Mouse (Mus musculus) heart, embryonic 15.5 days (tissue): ENCODE measurements at regions not wholly inside any gene's neighbourhood (a gene's known extent, or its start where the extent isn't known, plus 50 kb on each side); places are given as distances from the start of the nearest gene placed in this dataset.

Source experiments
- ATAC-seq: fragments of 200-750 bp; cut with Nextera tagmentation; replicated peaks from 2 replicates; pipeline ENCODE4 v1.8.0; 2017; ENCODE audit warnings: low read depth, moderate TSS enrichment; ENCODE audit not compliant: insufficient number of reproducible peaks, insufficient read depth, low FRiP score
- H3K27ac ChIP-seq: fragments of 300-500 bp; sonication (generic); 2 replicates; pipeline ENCODE4 v1.5.1; 2015; ENCODE audit warnings: mild to moderate bottlenecking, inconsistent platforms
- H3K27me3 ChIP-seq: fragments of 300-500 bp; sonication (generic); 2 replicates; pipeline ENCODE4 v1.6.1; 2015; ENCODE audit warnings: inconsistent platforms
- H3K36me3 ChIP-seq: fragments of 300-500 bp; sonication (generic); 2 replicates; pipeline ENCODE4 v1.6.1; 2015; ENCODE audit warnings: mild to moderate bottlenecking, inconsistent platforms
- H3K4me1 ChIP-seq: fragments of 300-500 bp; sonication (generic); replicated peaks from 2 replicates; pipeline ENCODE4 v1.6.1; 2015; ENCODE audit warnings: inconsistent platforms
- H3K4me2 ChIP-seq: fragments of 300-500 bp; sonication (generic); 2 replicates; pipeline ENCODE4 v1.6.1; 2015; ENCODE audit warnings: inconsistent platforms, mild to moderate bottlenecking, moderate library complexity
- H3K4me3 ChIP-seq: fragments of 300-500 bp; sonication (generic); 2 replicates; pipeline ENCODE4 v1.5.1; 2015; ENCODE audit warnings: mild to moderate bottlenecking, inconsistent platforms
- H3K9ac ChIP-seq: fragments of 300-500 bp; sonication (generic); 2 replicates; pipeline ENCODE4 v1.6.1; 2015; ENCODE audit warnings: mild to moderate bottlenecking, inconsistent platforms
- H3K9me3 ChIP-seq: fragments of 300-500 bp; sonication (generic); replicated peaks from 2 replicates; pipeline ENCODE4 v1.6.1; 2016; ENCODE audit warnings: inconsistent platforms
- WGBS: fragments of 180-500 bp; shearing (Covaris S2); methylation state at CpG from one replicate; pipeline ENCODE4 v1.1.7; 2015; ENCODE audit warnings: mixed read lengths; 5-methylcytosine and 5-hydroxymethylcytosine counted together

DNA sequence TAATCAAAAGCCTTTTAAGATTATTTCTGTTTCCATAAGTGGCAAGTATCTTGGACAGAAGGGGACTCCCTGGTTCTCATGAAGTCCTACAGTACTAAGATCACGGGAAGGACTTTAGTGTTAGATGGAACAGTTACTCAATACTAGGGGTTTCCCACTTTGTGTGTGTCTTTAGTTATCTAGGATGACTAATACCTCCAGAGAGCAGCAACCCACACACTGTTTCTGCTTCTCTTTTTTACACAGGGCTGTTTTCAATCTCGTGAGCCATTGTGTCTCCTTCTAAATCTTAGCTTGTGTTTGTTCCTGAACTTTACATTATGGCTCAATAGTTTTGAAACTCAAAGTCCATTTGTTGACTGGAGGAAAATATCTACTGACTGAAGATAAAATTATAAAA is 496.5 kb upstream of the Impg1 start:
- H3K4me3 ChIP-seq = no peak overlapping the region
- no peak overlapping the region for H3K9ac ChIP-seq
- no peaks in the 10 kb centered on the region for H3K36me3 ChIP-seq
- no peak overlapping the region for H3K4me2 ChIP-seq
- H3K4me1 ChIP-seq = no peaks in the 10 kb centered on the region
- H3K9me3 ChIP-seq = no peaks in the 10 kb centered on the region
- no peaks in the 10 kb centered on the region for H3K27me3 ChIP-seq
- WGBS = 69% methylated on average over 2 of the region's 2 CpGs
- H3K27ac ChIP-seq = no peak overlapping the region
- ATAC-seq = no peak

DNA sequence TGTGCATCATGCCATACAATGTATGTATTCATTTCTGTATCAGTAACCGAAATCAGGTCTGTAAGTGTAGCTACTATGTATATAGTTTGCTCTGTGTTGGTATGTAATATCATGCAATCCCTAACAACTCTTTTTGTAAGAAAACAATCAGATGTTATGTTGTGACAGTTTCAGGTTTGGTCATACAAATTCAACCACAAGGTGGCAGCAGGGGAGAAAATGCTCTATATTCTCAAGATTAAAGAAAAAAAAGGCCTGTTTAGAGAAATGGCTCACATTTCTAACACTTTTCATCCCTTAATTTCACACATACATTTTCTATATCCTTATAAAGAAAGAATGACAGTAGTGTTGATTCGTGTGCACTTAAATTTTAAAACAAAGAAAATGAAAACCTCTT is 477.7 kb upstream of the Impg1 start:
- no peaks in the 10 kb centered on the region for H3K9me3 ChIP-seq
- no peak overlapping the region for H3K9ac ChIP-seq
- 62% methylated on average over 2 of the region's 2 CpGs for WGBS

DNA sequence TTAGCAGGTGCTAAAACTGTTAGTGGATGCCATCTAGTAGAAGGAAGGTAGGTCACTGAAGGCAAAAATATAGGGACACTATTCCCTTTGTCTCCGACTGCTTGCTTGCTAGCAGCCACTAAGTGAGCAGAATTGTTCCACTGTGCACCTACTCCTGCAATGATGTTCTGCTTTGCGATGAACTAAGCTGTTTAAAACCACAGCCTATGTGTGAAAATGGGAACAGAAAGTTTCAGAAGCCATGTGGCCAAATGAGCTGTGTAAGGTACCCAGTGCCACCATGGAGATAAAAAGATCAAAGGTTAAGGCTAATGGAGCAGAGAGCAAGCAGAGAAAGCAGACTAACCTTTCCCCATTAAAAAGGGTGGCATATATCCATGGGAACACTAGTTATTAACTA is 476.1 kb upstream of the Impg1 start:
- H3K9ac ChIP-seq = no peak overlapping the region
- 71% methylated on average over 2 of the region's 2 CpGs for WGBS
- no peak overlapping the region for H3K4me2 ChIP-seq
- no peaks in the 10 kb centered on the region for H3K36me3 ChIP-seq
- H3K4me3 ChIP-seq = no peak overlapping the region
- H3K4me1 ChIP-seq = no peaks in the 10 kb centered on the region
- H3K27me3 ChIP-seq = no peaks in the 10 kb centered on the region
- no peak for ATAC-seq
- no peaks in the 10 kb centered on the region for H3K9me3 ChIP-seq
- H3K27ac ChIP-seq = no peak overlapping the region

More for the DNA sequence above, 477.7 kb upstream of the Impg1 start:
- Histone ChIP-seq H3K27me3 (no peaks in the 10 kb centered on the region), H3K4me1 (no peaks in the 10 kb centered on the region), H3K27ac (no peak overlapping the region), H3K36me3 (no peaks in the 10 kb centered on the region), H3K4me2 (no peak overlapping the region), H3K4me3 (no peak overlapping the region)
- ATAC-seq = no peak

DNA sequence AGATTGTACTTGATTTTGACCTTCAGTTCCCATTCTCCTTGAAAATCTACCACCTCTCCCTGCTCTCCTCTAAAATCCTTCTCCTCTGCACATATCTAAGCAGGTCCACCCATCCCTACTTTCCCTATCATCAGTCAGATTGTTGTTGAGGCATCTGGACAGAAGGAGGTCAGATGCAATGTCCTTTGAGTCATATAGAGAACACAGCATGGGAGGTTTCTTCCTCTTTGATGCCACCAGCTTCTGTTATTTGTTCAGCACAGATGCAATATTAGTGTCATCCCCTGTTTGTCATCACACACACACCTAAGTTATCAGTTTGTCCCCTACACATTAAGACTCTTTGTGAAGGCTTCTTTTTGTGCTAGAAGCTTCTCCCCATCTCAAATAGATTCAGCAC is 473.0 kb upstream of the Impg1 start:
- Histone ChIP-seq H3K27ac (no peak overlapping the region), H3K9ac (no peak overlapping the region), H3K4me2 (no peak overlapping the region), H3K4me1 (no peaks in the 10 kb centered on the region), H3K36me3 (no peaks in the 10 kb centered on the region), H3K27me3 (no peaks in the 10 kb centered on the region), H3K4me3 (no peak overlapping the region), H3K9me3 (no peaks in the 10 kb centered on the region)
- no peak for ATAC-seq

GRCm38 (mm10) chr9:80930628-80931027 is 465.3 kb upstream of the Impg1 start:
- WGBS = 61% methylated on average over 2 of the region's 2 CpGs
- Histone ChIP-seq H3K4me2 (no peak overlapping the region), H3K9ac (no peak overlapping the region), H3K36me3 (no peaks in the 10 kb centered on the region), H3K4me1 (no peaks in the 10 kb centered on the region), H3K27me3 (no peaks in the 10 kb centered on the region), H3K27ac (no peak overlapping the region), H3K4me3 (no peak overlapping the region), H3K9me3 (no peaks in the 10 kb centered on the region)
- ATAC-seq = no peak

- no peak overlapping the region for H3K4me3 ChIP-seq
- no peaks in the 10 kb centered on the region for H3K4me1 ChIP-seq
- no peaks in the 10 kb centered on the region for H3K9me3 ChIP-seq
- no peak overlapping the region for H3K9ac ChIP-seq
- H3K4me2 ChIP-seq = no peak overlapping the region
- no peaks in the 10 kb centered on the region for H3K36me3 ChIP-seq
- no peak for ATAC-seq
- 88% methylated on average over 1 of the region's 1 CpGs for WGBS
- no peak overlapping the region for H3K27ac ChIP-seq
- H3K27me3 ChIP-seq = no peaks in the 10 kb centered on the region
Measured at GRCm38 (mm10) chr9:80920304-80920703, 455.0 kb upstream of the Impg1 start.

DNA sequence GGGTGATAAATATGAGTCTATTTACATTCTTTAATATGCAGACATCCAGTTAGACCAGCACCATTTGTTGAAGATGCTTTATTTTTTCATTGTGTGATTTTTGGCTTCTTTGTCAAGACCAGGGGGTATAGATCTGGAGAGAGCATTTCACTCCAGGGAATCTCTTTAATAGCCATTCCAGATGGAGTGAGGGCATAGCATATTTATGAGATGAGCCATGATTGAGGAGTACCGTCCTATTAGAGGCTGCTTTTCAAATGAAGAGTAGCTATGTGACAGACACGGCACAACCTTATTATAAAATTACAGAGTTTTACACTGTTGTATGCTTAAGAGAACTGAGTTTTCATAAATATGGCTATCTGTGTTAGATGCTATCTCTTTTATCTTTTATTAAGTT is 448.6 kb upstream of the Impg1 start:
- H3K27ac ChIP-seq = no peak overlapping the region
- H3K9me3 ChIP-seq = no peaks in the 10 kb centered on the region
- no peak for ATAC-seq
- no peak overlapping the region for H3K4me2 ChIP-seq
- H3K36me3 ChIP-seq = no peaks in the 10 kb centered on the region
- no peaks in the 10 kb centered on the region for H3K27me3 ChIP-seq
- no peak overlapping the region for H3K9ac ChIP-seq
- 82% methylated on average over 2 of the region's 2 CpGs for WGBS
- no peaks in the 10 kb centered on the region for H3K4me1 ChIP-seq
- no peak overlapping the region for H3K4me3 ChIP-seq

- Histone ChIP-seq H3K9me3 (no peaks in the 10 kb centered on the region), H3K27ac (no peak overlapping the region), H3K27me3 (no peaks in the 10 kb centered on the region), H3K4me3 (no peak overlapping the region), H3K4me1 (no peaks in the 10 kb centered on the region), H3K4me2 (no peak overlapping the region), H3K9ac (no peak overlapping the region), H3K36me3 (no peaks in the 10 kb centered on the region)
- ATAC-seq = no peak
Measured at GRCm38 (mm10) chr9:80912177-80912576, 446.9 kb upstream of the Impg1 start.

DNA sequence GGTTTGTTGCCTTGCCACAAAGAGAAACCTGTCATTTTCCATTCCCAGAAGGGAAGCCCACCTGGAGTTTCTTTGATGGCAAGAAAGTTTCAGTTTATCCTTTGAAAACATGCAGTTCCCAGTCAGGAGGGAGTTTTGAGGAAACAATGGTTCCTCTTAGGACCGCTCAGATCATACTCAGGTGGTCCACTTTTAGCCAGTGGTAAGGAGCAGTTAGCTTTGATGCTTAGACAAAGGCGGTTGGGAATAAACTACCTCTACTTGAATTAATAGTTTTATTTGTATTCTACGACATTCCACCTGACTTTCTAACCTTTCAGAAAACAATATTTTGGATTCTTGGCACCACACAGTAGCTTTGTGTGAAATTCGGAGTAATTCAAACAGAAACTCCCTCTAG is 401.5 kb upstream of the Impg1 start:
- H3K4me3 ChIP-seq = no peak overlapping the region
- 84% methylated on average over 4 of the region's 4 CpGs for WGBS
- H3K27me3 ChIP-seq = no peaks in the 10 kb centered on the region
- H3K36me3 ChIP-seq = no peaks in the 10 kb centered on the region
- no peak overlapping the region for H3K4me2 ChIP-seq
- no peak overlapping the region for H3K9ac ChIP-seq
- no peaks in the 10 kb centered on the region for H3K9me3 ChIP-seq
- no peaks in the 10 kb centered on the region for H3K4me1 ChIP-seq
- ATAC-seq = no peak
- no peak overlapping the region for H3K27ac ChIP-seq

GRCm38 (mm10) chr9:80858998-80859397 is 393.7 kb upstream of the Impg1 start:
- WGBS = 59% methylated on average over 2 of the region's 2 CpGs
- Histone ChIP-seq H3K4me3 (no peak overlapping the region), H3K27ac (no peak overlapping the region), H3K27me3 (no peaks in the 10 kb centered on the region), H3K9ac (no peak overlapping the region), H3K36me3 (no peaks in the 10 kb centered on the region), H3K4me2 (no peak overlapping the region), H3K4me1 (no peaks in the 10 kb centered on the region), H3K9me3 (no peaks in the 10 kb centered on the region)
- ATAC-seq = no peak

GRCm38 (mm10) chr9:80848190-80848589 is 382.9 kb upstream of the Impg1 start:
- Histone ChIP-seq H3K4me1 (no peaks in the 10 kb centered on the region), H3K4me2 (no peak overlapping the region), H3K9me3 (no peaks in the 10 kb centered on the region), H3K36me3 (no peaks in the 10 kb centered on the region), H3K9ac (no peak overlapping the region), H3K27me3 (no peaks in the 10 kb centered on the region), H3K4me3 (no peak overlapping the region), H3K27ac (no peak overlapping the region)
- 43% methylated on average over 3 of the region's 3 CpGs for WGBS
- no peak for ATAC-seq

- Histone ChIP-seq H3K9ac (no peak overlapping the region), H3K9me3 (no peaks in the 10 kb centered on the region), H3K27ac (no peak overlapping the region), H3K36me3 (no peaks in the 10 kb centered on the region), H3K4me2 (no peak overlapping the region), H3K4me3 (no peak overlapping the region), H3K27me3 (no peaks in the 10 kb centered on the region), H3K4me1 (no peaks in the 10 kb centered on the region)
- ATAC-seq = no peak
- WGBS = 87% methylated on average over 2 of the region's 2 CpGs
Measured at GRCm38 (mm10) chr9:80832808-80833207, 367.5 kb upstream of the Impg1 start.

GRCm38 (mm10) chr9:80825346-80825745 is 360.1 kb upstream of the Impg1 start:
- Histone ChIP-seq H3K9me3 (no peaks in the 10 kb centered on the region), H3K36me3 (no peaks in the 10 kb centered on the region), H3K27ac (no peak overlapping the region), H3K27me3 (no peaks in the 10 kb centered on the region), H3K4me3 (no peak overlapping the region), H3K4me2 (no peak overlapping the region), H3K9ac (no peak overlapping the region), H3K4me1 (no peaks in the 10 kb centered on the region)
- 44% methylated on average over 1 of the region's 1 CpGs for WGBS
- no peak for ATAC-seq
